Mouse (Mus musculus) G1E-ER4 (cell line): ENCODE results near the gene Dpp6. TPM values are rescaled to one million over a fixed set of nuclear protein-coding genes. Genes with fewer than 3 reads are reported as not detected.

Experiments used
- GATA1 ChIP-seq: IDR thresholded peaks from one replicate; pipeline ENCODE4 v1.8.0; 2012; ENCODE audit warnings: low read length, inconsistent platforms
- polyA plus RNA-seq: library from polyadenylated mRNA; stranded (reverse); fragments of >175 nt; gene quantifications from 2 replicates; pipeline ENCODE4 v1.2.3, GENCODE M21; 2012

Dpp6 gene
- polyA plus RNA-seq, 1 experiment, result not detected

- no peak for TF ChIP-seq GATA1
Measured at GRCm38 (mm10) chr5:26924552-26924951, 107.5 kb downstream of the Dpp6 start.

- TF ChIP-seq GATA1, result no peak
Measured at GRCm38 (mm10) chr5:26932413-26933122, 115.6 kb downstream of the Dpp6 start.

- TF ChIP-seq GATA1, result no peak
Measured at GRCm38 (mm10) chr5:26934911-26935310, 117.9 kb downstream of the Dpp6 start.

- no peak for TF ChIP-seq GATA1
Measured at GRCm38 (mm10) chr5:26941471-26941870, 124.5 kb downstream of the Dpp6 start.

- TF ChIP-seq GATA1, result no peak
Measured at GRCm38 (mm10) chr5:26945169-26945920, 128.3 kb downstream of the Dpp6 start.

DNA sequence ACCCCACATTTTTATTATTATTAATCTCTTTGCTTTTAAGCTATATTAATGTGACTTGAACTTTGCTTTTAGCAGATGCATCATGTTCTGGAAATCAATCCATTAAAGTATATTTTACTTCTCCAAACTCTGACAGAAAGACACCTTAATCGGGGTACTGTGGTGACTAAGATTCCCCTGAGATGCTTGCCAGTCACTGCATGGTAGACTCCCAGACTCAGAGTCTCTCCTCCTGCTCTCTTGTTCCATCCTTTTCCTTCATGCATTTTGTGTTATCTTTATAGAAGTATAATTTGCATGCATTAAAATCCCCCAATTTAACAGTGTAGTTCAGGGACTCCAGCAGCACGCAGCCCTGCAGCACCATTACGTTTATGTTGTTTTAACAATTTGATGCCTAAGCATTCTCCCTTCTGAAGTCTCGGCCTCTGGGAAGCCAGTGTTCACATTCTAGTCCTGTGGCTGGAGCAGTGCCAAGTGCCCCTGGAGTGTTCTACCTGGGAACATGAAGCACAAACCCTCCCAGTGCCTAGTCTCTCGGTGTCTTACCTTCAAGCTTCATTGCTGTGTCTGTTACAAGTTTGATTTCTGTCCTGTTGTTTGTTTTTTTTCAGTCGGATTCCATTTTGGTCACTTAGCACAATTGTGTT, 153.1 kb downstream of the Dpp6 start:
- no peak for TF ChIP-seq GATA1

DNA sequence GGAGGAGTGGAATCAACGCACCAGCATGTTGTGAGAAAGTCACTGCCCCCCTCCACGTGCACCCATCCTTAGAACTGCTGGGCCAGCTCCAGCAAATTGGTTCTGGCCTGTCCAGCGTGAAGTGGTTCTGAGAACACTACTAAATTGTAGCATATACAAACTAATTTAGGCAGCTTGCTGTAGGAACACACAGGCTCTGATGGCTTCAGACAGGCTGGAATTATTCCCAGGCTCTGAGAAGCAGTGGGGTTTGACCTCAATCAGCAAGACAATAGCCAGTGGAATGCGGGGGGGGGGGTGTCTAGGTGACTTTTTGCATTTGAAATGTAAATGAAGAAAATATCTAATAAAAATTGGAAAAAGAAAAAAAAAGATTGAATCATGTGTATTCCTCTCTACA, 156.2 kb downstream of the Dpp6 start:
- TF ChIP-seq GATA1, result no peak

GRCm38 (mm10) chr5:26979348-26979747, 162.3 kb downstream of the Dpp6 start:
- no peak for TF ChIP-seq GATA1

DNA sequence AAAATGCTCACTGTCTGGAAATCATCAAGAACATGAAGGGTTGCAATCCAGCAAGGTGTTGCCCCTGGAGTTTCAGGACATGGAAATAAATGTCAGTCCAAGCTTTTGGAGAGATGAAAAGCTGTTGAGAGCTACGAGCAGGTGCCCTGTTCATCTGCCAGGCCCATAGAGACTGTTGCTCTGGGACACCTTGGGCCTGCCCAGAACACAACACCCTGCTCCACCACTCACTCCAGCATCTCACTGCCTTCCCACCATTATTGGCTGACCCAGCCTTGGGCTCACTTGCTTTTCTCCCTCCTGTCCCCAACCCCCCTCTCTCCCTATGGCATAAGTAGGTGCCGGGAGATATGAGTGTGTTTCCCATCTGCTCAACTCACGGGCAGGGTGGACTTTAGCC, 162.8 kb downstream of the Dpp6 start:
- TF ChIP-seq GATA1, result no peak

DNA sequence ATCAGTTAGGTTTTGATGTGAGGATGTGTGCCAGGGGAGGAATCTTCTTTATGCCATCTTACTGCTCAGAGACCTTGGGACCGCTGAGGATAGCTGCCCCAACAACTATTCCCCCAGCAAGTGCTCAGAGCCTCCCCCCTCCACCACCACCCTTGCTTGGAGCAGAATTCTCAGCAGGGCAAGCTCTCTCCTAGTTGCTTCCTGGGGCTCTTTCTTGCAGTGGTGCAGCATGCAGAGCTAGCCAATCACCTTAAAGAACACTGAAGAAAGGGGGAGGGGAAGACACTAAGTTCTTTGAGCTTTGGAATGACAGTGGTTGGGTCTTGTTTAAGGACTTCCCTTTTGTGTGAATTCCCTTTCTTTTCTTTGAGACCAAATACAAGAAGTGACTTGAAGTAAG, 168.1 kb downstream of the Dpp6 start:
- TF ChIP-seq GATA1, result no peak

- TF ChIP-seq GATA1, result no peak
Measured at GRCm38 (mm10) chr5:26991587-26991986, 174.6 kb downstream of the Dpp6 start.

- no peak for TF ChIP-seq GATA1
Measured at GRCm38 (mm10) chr5:27003537-27003936, 186.5 kb downstream of the Dpp6 start.

DNA sequence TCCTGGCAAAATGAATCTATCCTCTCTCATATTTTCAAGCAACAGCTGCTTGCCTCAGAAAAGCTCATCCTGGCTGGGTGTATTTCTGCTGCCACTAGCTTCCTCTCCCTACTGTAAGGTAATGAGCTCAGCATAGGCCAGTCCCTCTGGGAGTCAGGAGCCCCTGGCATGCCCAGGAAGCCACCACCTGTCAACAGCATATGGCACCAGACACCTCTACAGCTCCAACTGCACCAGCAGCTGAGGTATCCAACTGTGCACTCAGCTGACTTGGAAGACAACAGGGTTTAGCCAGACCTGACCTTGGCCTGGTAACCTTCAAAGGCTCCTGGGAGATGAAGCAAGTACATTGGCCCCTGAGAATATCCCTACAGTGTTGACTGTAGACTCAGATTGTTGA, 192.2 kb downstream of the Dpp6 start:
- no peak for TF ChIP-seq GATA1

DNA sequence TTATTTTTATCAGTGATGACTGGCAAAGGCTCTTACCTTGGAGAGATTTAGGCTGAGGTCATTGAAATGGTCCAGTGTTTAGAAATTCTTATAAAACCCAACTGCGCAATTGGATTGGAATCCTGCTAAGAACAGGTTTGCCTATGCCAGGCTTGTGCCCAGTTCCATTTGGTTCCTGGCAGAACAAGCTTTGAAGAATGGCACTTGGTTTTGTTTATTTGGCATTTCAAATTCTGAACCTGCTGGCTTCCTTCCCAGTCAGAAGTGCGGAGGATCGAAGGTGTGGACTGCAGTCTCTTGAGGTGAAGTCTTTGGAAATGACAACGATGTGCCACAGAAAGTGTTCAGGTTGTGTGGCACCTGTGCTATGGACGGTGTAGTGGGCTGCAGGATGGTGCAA, 193.6 kb downstream of the Dpp6 start:
- TF ChIP-seq GATA1, result no peak

- no peak for TF ChIP-seq GATA1
Measured at GRCm38 (mm10) chr5:27018314-27018956, 201.4 kb downstream of the Dpp6 start.

- TF ChIP-seq GATA1, result no peak
Measured at GRCm38 (mm10) chr5:27028611-27029010, 211.6 kb downstream of the Dpp6 start.
